Mouse (Mus musculus) heart, embryonic 10.5 days (tissue): Measurements from ENCODE around the gene Pip4k2a. TPM values are rescaled to one million over a fixed set of nuclear protein-coding genes. Genes with fewer than 3 reads are reported as not detected.

Experiments
- DNase-seq: peaks from one replicate; pipeline ENCODE4 v3.0.0-alpha.2; 2017; ENCODE audit warnings: low spot score
- H3K27ac ChIP-seq: fragments of 300-500 bp; sonication (generic); 2 replicates; pipeline ENCODE4 v1.5.1; 2016; ENCODE audit warnings: mild to moderate bottlenecking
- H3K27me3 ChIP-seq: fragments of 300-500 bp; sonication (generic); 2 replicates; pipeline ENCODE4 v1.6.1; 2016; ENCODE audit warnings: mild to moderate bottlenecking; ENCODE audit not compliant: poor library complexity, insufficient read depth, severe bottlenecking
- H3K36me3 ChIP-seq: fragments of 300-500 bp; sonication (generic); 2 replicates; pipeline ENCODE4 v1.6.1; 2016; ENCODE audit warnings: mild to moderate bottlenecking, moderate library complexity
- H3K4me1 ChIP-seq: fragments of 300-500 bp; sonication (generic); 2 replicates; pipeline ENCODE4 v1.6.1; 2016; ENCODE audit warnings: mild to moderate bottlenecking
- H3K4me3 ChIP-seq: fragments of 300-500 bp; sonication (generic); 2 replicates; pipeline ENCODE4 v1.5.1; 2016; ENCODE audit warnings: mild to moderate bottlenecking, moderate library complexity
- H3K9me3 ChIP-seq: fragments of 300-500 bp; sonication (generic); 2 replicates; pipeline ENCODE4 v1.6.1; 2016; ENCODE audit warnings: mild to moderate bottlenecking, moderate library complexity
- WGBS: fragments of 180-500 bp; shearing (Covaris S2); methylation state at CpG from one replicate; pipeline ENCODE4 v1.1.7; 2016; 5-methylcytosine and 5-hydroxymethylcytosine counted together
- polyA plus RNA-seq: library from polyadenylated mRNA; unstranded; fragments of >200 nt; fragmentation: Nextera tagmentation; extraction: Ambion mirVana; gene quantifications from 2 replicates; pipeline ENCODE4 v1.2.1, GENCODE M21; 2016

Gene Pip4k2a
- polyA plus RNA-seq, 1 experiment from 2014 or later: 12.0 TPM

GRCm38 (mm10) chr2:18959008-18959407 is 38.9 kb downstream of the Pip4k2a start:
- 84% methylated on average over 6 of the region's 6 CpGs for WGBS

GRCm38 (mm10) chr2:18958501-18958900 is 39.4 kb downstream of the Pip4k2a start:
- no peak for DNase-seq
- Histone ChIP-seq H3K9me3 (no peaks in the 10 kb centered on the region), H3K36me3 (no peaks in the 10 kb centered on the region), H3K4me3 (no peak overlapping the region), H3K27me3 (no peaks in the 10 kb centered on the region), H3K4me1 (peaks cover 46% of the 10 kb centered on the region), H3K27ac (no peak overlapping the region)
- 85% methylated on average over 5 of the region's 5 CpGs for WGBS

More at GRCm38 (mm10) chr2:18959008-18959407, 38.9 kb downstream of the Pip4k2a start:
- Histone ChIP-seq H3K27me3 (no peaks in the 10 kb centered on the region), H3K27ac (no peak overlapping the region), H3K4me1 (peaks cover 46% of the 10 kb centered on the region), H3K4me3 (no peak overlapping the region), H3K36me3 (no peaks in the 10 kb centered on the region), H3K9me3 (no peaks in the 10 kb centered on the region)
- no peak for DNase-seq

GRCm38 (mm10) chr2:18958044-18958443 is 39.9 kb downstream of the Pip4k2a start:
- H3K27ac ChIP-seq: no peak overlapping the region
- DNase-seq: no peak
- H3K4me3 ChIP-seq: no peak overlapping the region
- no peaks in the 10 kb centered on the region for H3K9me3 ChIP-seq
- H3K27me3 ChIP-seq: no peaks in the 10 kb centered on the region
- peaks cover 46% of the 10 kb centered on the region for H3K4me1 ChIP-seq
- WGBS: 81% methylated on average over 9 of the region's 9 CpGs
- no peaks in the 10 kb centered on the region for H3K36me3 ChIP-seq

DNA sequence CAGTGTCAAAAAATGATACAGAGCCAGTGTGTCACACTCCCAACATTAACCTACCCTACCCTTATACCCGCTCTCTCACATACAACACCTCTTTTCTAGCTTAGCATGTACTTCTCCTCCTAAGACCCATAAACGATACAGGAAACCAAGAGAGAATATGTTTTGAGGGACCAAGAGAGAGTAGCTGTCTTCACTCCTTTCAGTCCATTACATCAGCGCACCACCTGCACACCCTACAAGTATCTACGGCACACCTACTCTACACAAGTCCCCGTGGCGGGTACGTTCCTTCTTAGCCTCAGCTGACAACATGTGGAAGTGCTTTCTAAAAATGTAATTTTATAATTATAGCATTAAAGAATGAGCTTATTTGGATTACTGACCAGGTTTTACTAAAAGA is 40.5 kb downstream of the Pip4k2a start:
- no peaks in the 10 kb centered on the region for H3K9me3 ChIP-seq
- no peak for DNase-seq
- H3K4me1 ChIP-seq: peaks cover 46% of the 10 kb centered on the region
- H3K4me3 ChIP-seq: no peak overlapping the region
- no peaks in the 10 kb centered on the region for H3K36me3 ChIP-seq
- H3K27ac ChIP-seq: peak overlapping the region; percentile 71; the same call in 1 of the 2 replicates
- no peaks in the 10 kb centered on the region for H3K27me3 ChIP-seq
- WGBS: 80% methylated on average over 7 of the region's 7 CpGs

GRCm38 (mm10) chr2:18956945-18957344 is 41.0 kb downstream of the Pip4k2a start:
- H3K4me3 ChIP-seq: no peak overlapping the region; the same call in 1 of the 2 replicates
- no peaks in the 10 kb centered on the region for H3K36me3 ChIP-seq
- no peak for DNase-seq
- H3K9me3 ChIP-seq: no peaks in the 10 kb centered on the region
- H3K4me1 ChIP-seq: peaks cover 46% of the 10 kb centered on the region
- H3K27ac ChIP-seq: peak overlapping the region; percentile 71; the same call in 1 of the 2 replicates
- 12% methylated on average over 7 of the region's 7 CpGs for WGBS
- H3K27me3 ChIP-seq: no peaks in the 10 kb centered on the region

DNA sequence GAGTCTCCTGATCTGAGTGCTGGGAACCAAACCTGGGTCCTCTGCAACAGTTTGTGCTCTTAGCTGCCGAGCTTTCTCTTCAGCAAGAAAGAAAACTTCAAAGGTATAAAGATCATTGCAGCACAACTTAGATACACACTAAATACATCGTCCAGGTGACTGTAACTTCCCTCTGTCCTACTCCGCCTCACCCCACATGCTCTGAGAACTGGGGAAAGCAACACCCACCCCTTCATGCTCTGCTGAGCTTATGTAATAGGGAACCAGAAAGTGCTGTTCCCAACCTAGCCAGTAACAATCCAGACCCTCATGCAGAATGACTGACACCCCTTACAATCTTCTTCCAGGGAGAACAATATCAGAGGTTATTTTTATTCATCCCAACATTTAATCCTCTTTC is 41.5 kb downstream of the Pip4k2a start:
- H3K36me3 ChIP-seq: no peaks in the 10 kb centered on the region
- H3K4me3 ChIP-seq: no peak overlapping the region
- H3K27me3 ChIP-seq: no peaks in the 10 kb centered on the region
- no peak for DNase-seq
- H3K4me1 ChIP-seq: peaks cover 46% of the 10 kb centered on the region
- WGBS: 91% methylated on average over 3 of the region's 3 CpGs
- H3K9me3 ChIP-seq: no peaks in the 10 kb centered on the region
- no peak overlapping the region for H3K27ac ChIP-seq

DNA sequence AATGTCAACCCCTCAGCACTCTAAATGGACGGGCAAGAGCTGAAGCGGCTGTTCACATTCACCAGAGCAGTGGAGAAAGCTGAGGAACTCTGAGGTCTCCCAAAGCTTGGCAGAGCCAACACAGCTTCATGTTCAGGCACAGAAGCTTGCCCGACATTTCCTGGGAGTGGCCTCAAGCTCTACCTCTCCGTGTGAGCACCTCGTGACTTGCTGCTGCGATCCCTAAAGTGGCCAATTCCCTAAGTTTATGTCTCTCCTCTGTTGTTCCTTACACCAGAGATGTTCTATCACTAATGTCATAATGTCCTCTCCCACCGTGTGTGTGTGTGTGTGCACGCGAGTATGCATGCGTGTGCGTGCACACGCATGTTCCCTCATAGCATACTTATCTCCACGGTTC is 42.3 kb downstream of the Pip4k2a start:
- Histone ChIP-seq H3K9me3 (no peaks in the 10 kb centered on the region), H3K36me3 (no peaks in the 10 kb centered on the region), H3K4me3 (no peak overlapping the region), H3K27ac (no peak overlapping the region), H3K27me3 (no peaks in the 10 kb centered on the region), H3K4me1 (peaks cover 41% of the 10 kb centered on the region)
- DNase-seq: no peak
- 80% methylated on average over 13 of the region's 13 CpGs for WGBS

DNA sequence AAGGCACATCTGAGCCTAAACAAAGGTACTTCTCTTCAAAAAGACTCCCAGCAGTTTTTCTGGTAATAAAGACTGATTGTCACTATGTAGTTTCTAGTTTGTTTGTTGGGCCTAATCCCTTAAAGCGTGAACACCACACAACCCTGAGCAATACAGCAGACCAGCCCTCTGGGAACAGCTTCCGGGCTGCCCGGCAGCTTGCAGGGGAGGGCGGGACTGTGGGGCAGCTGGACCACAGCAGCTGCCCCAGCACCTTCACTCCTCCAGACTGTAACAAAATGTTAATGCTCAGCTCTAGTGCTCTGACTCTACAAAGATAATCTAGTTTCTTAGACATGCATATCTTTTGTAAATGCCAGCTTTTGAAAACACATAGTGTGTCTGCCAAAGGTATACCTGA is 42.9 kb downstream of the Pip4k2a start:
- WGBS: 38% methylated on average over 4 of the region's 4 CpGs
- DNase-seq: no peak
- no peaks in the 10 kb centered on the region for H3K36me3 ChIP-seq
- peaks cover 36% of the 10 kb centered on the region for H3K4me1 ChIP-seq
- no peaks in the 10 kb centered on the region for H3K9me3 ChIP-seq
- H3K27ac ChIP-seq: no peak overlapping the region
- no peaks in the 10 kb centered on the region for H3K27me3 ChIP-seq
- no peak overlapping the region for H3K4me3 ChIP-seq

- H3K27me3 ChIP-seq: no peaks in the 10 kb centered on the region
- H3K4me3 ChIP-seq: no peak overlapping the region
- H3K9me3 ChIP-seq: no peaks in the 10 kb centered on the region
- 72% methylated on average over 4 of the region's 4 CpGs for WGBS
- H3K27ac ChIP-seq: no peak overlapping the region
- peaks cover 36% of the 10 kb centered on the region for H3K4me1 ChIP-seq
- DNase-seq: no peak
- H3K36me3 ChIP-seq: no peaks in the 10 kb centered on the region
These were observed 43.5 kb downstream of the Pip4k2a start for GRCm38 (mm10) chr2:18954422-18954821.

- H3K9me3 ChIP-seq: no peaks in the 10 kb centered on the region
- WGBS: 46% methylated on average over 7 of the region's 7 CpGs
These were observed 45.7 kb downstream of the Pip4k2a start for GRCm38 (mm10) chr2:18952102-18952673.

GRCm38 (mm10) chr2:18950758-18951157 is 47.2 kb downstream of the Pip4k2a start:
- Histone ChIP-seq H3K27me3 (no peaks in the 10 kb centered on the region), H3K36me3 (no peaks in the 10 kb centered on the region), H3K27ac (no peak overlapping the region), H3K9me3 (no peaks in the 10 kb centered on the region), H3K4me3 (no peak overlapping the region), H3K4me1 (peaks cover 18% of the 10 kb centered on the region; the same call in 1 of the 2 replicates)
- DNase-seq: no peak
- 74% methylated on average over 2 of the region's 2 CpGs for WGBS

More at GRCm38 (mm10) chr2:18952102-18952673, 45.7 kb downstream of the Pip4k2a start:
- Histone ChIP-seq H3K36me3 (no peaks in the 10 kb centered on the region), H3K27ac (no peak overlapping the region), H3K4me3 (no peak overlapping the region), H3K27me3 (no peaks in the 10 kb centered on the region), H3K4me1 (peaks cover 26% of the 10 kb centered on the region)
- no peak for DNase-seq

DNA sequence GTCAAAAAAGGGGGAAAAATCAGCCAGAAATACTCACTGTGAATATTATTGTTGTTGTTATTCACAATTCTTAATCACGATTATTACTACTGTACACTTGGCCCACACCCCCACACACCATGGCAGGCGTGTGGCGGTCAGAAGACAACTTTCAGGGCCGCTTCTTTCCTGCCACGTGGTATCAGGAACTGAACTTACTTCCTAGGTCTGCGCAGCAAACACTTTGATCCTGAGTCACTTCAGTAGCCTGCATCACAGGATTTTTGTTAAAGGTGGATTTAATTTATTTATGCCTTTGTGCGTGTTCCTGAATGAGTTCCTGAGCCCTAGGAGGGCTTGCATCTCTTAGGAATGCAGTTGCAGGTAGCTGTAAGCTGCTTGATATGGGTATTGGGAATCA is 49.2 kb downstream of the Pip4k2a start:
- WGBS: 83% methylated on average over 7 of the region's 7 CpGs
- Histone ChIP-seq H3K9me3 (no peaks in the 10 kb centered on the region), H3K36me3 (no peaks in the 10 kb centered on the region), H3K4me3 (no peak overlapping the region), H3K4me1 (peaks cover 15% of the 10 kb centered on the region), H3K27ac (no peak overlapping the region), H3K27me3 (no peaks in the 10 kb centered on the region)
- no peak for DNase-seq

DNA sequence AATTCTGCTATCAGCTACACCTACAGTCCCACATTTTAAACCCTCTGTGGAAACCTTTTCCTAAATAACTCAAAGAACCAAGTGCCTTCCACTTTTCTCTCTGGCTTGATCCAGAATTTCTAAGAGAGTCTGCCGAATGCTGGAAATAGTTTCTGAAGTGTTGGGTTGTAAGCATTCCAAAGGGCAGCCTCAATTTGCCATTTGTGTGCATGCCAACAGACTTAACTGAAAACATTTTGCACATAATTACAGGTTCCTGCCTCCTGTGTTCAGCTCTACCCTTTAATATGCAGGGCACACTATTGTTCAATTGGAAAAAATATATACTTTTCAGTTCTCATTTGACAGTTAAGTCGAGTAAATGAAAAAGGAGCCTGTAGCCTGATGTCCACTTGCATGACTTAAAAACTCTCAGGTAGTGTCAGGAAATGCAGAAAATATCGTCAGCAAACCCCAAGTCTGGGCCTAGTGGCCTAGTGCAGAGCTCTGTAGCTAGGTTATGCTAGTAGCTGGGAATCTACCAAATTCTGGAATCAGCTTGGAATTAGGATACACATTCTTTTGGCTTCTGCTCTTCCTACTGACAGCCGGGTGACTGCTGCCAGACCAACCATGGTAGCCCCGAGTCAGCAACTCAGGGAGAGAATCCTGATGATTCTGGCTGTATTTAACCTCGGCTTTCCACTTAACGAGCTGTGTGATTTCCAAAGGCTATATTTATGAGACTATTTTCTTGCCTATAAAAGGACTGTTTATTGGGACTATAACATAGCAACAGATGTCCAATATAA is 50.1 kb downstream of the Pip4k2a start:
- Histone ChIP-seq H3K36me3 (no peaks in the 10 kb centered on the region), H3K4me1 (peaks cover 22% of the 10 kb centered on the region), H3K4me3 (no peak overlapping the region), H3K27ac (no peak overlapping the region), H3K9me3 (no peaks in the 10 kb centered on the region), H3K27me3 (no peaks in the 10 kb centered on the region)
- DNase-seq: no peak
- 46% methylated on average over 7 of the region's 7 CpGs for WGBS
